Mouse (Mus musculus) kidney, embryonic 14.5 days (tissue): ENCODE results near the gene Med12l. TPM values are rescaled to one million over a fixed set of nuclear protein-coding genes. Genes with fewer than 3 reads are reported as not detected.

Experiments used
- ATAC-seq: fragments of 200-750 bp; cut with Nextera tagmentation; 2 replicates; pipeline ENCODE4 v1.8.0; 2017; ENCODE audit warnings: moderate number of reproducible peaks, mild to moderate bottlenecking, moderate TSS enrichment, moderate library complexity; ENCODE audit not compliant: low FRiP score, low TSS enrichment
- H3K27ac ChIP-seq: fragments of 300-500 bp; sonication (generic); 2 replicates; pipeline ENCODE4 v1.5.1; 2014; ENCODE audit warnings: low read depth, mild to moderate bottlenecking, low read length, moderate library complexity, mixed read lengths
- H3K27me3 ChIP-seq: fragments of 300-500 bp; sonication (generic); 2 replicates; pipeline ENCODE4 v1.6.1; 2014; ENCODE audit warnings: mild to moderate bottlenecking, low read length; ENCODE audit not compliant: control insufficient read depth, insufficient read depth
- H3K36me3 ChIP-seq: fragments of 300-500 bp; sonication (generic); 2 replicates; pipeline ENCODE4 v1.6.1; 2014; ENCODE audit warnings: low read length, mixed read lengths; ENCODE audit not compliant: control insufficient read depth, insufficient read depth
- H3K4me1 ChIP-seq: fragments of 300-500 bp; sonication (generic); 2 replicates; pipeline ENCODE4 v1.6.1; 2014; ENCODE audit warnings: low read length, mixed read lengths; ENCODE audit not compliant: control insufficient read depth, insufficient read depth
- H3K4me2 ChIP-seq: fragments of 300-500 bp; sonication (generic); replicated peaks from 2 replicates; pipeline ENCODE4 v1.6.1; 2014; ENCODE audit warnings: low read depth, mild to moderate bottlenecking, low read length
- H3K4me3 ChIP-seq: fragments of 300-500 bp; sonication (generic); 2 replicates; pipeline ENCODE4 v1.5.1; 2014; ENCODE audit warnings: mild to moderate bottlenecking, low read length
- H3K9ac ChIP-seq: fragments of 300-500 bp; sonication (generic); 2 replicates; pipeline ENCODE4 v1.6.1; 2014; ENCODE audit warnings: low read depth, mild to moderate bottlenecking, low read length, moderate library complexity
- H3K9me3 ChIP-seq: fragments of 300-500 bp; sonication (generic); 2 replicates; pipeline ENCODE4 v1.6.1; 2016; ENCODE audit warnings: low read length; ENCODE audit not compliant: control insufficient read depth
- WGBS: fragments of 180-500 bp; shearing (Covaris S2); extraction: QIAGEN DNeasy Blood & Tissue Kit; methylation state at CpG from one replicate; pipeline ENCODE4 v1.1.7; 2014; 5-methylcytosine and 5-hydroxymethylcytosine counted together
- polyA plus RNA-seq: library from polyadenylated mRNA; unstranded; fragments of >200 nt; fragmentation: Nextera tagmentation; extraction: Ambion mirVana; gene quantifications from 2 replicates; pipeline ENCODE4 v1.2.1, GENCODE M21; 2014

Gene Med12l
- polyA plus RNA-seq, 1 experiment from 2014 or later, result 4.1 TPM

GRCm38 (mm10) chr3:59016501-59016900 lies 10.9 kb downstream of the Med12l start:
- H3K27me3 ChIP-seq, result no peaks in the 10 kb centered on the region
- ATAC-seq, result no peak
- no peak overlapping the region for H3K9ac ChIP-seq
- no peak overlapping the region for H3K4me3 ChIP-seq
- H3K4me2 ChIP-seq, result no peak overlapping the region
- whole genome bisulfite sequencing, result 63% methylated on average over 9 of the region's 9 CpGs
- H3K36me3 ChIP-seq, result no peaks in the 10 kb centered on the region
- H3K27ac ChIP-seq, result no peak overlapping the region
- H3K9me3 ChIP-seq, result no peaks in the 10 kb centered on the region
- H3K4me1 ChIP-seq, result no peaks in the 10 kb centered on the region

DNA sequence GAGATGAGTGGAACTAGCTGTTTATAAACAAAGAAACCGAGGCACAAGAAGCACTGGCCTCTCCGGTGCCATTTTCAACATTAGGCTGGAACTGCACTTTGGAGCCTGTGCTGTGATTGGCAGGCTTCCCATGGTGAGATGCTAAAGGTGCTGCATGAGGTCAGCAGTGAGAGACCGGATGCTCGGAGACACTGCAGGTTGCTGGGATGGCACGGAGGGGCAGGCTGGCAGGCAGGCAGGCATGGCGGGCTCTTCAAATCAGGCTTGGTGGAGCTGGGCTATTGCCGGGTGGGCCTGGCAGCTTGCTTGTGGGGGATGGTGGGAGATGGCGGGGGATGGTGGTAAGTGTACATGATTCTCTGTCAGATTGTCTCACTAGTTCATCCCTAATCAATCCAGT lies 15.6 kb downstream of the Med12l start:
- H3K4me1 ChIP-seq, result peaks cover 4% of the 10 kb centered on the region; the same call in 1 of the 2 replicates
- H3K36me3 ChIP-seq, result no peaks in the 10 kb centered on the region
- WGBS, result 70% methylated on average over 8 of the region's 8 CpGs
- no peak overlapping the region for H3K9ac ChIP-seq
- no peak overlapping the region for H3K4me3 ChIP-seq
- H3K9me3 ChIP-seq, result no peaks in the 10 kb centered on the region
- ATAC-seq, result no peak
- H3K27me3 ChIP-seq, result no peaks in the 10 kb centered on the region; the same call in 1 of the 2 replicates
- no peak overlapping the region for H3K4me2 ChIP-seq
- H3K27ac ChIP-seq, result no peak overlapping the region

DNA sequence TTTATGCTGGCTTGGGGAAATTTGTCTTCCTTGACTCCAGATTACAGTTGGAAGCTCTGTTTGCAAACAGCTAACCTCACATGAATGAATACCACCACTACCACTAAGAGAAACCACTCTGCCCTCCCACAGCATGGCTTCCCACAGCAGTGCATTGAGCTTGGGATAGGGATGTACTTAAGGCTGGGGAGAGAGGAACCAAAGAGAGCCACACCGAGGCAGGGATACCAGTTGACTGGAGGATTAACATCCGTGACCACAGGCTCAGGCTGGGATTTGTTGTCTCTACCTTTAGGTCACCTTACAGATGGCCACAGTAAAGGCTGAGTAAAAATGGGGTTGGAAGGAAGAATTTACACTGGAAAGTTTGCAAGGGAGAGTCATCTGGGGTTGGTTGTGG lies 16.6 kb downstream of the Med12l start:
- Histone ChIP-seq H3K27ac (no peak overlapping the region), H3K4me2 (no peak overlapping the region), H3K9me3 (no peaks in the 10 kb centered on the region), H3K27me3 (no peaks in the 10 kb centered on the region; the same call in 1 of the 2 replicates), H3K36me3 (no peaks in the 10 kb centered on the region), H3K9ac (no peak overlapping the region), H3K4me3 (no peak overlapping the region), H3K4me1 (peaks cover 4% of the 10 kb centered on the region; the same call in 1 of the 2 replicates)
- WGBS, result 69% methylated on average over 2 of the region's 2 CpGs
- no peak for ATAC-seq

- Histone ChIP-seq H3K4me2 (no peak overlapping the region), H3K9me3 (no peaks in the 10 kb centered on the region), H3K9ac (no peak overlapping the region), H3K36me3 (no peaks in the 10 kb centered on the region), H3K4me3 (no peak overlapping the region), H3K27me3 (no peaks in the 10 kb centered on the region; the same call in 1 of the 2 replicates), H3K4me1 (peaks cover 4% of the 10 kb centered on the region; the same call in 1 of the 2 replicates), H3K27ac (no peak overlapping the region)
- no peak for ATAC-seq
- 95% methylated on average over 14 of the region's 14 CpGs for WGBS
Observed at GRCm38 (mm10) chr3:59022971-59023370, 17.3 kb downstream of the Med12l start.

DNA sequence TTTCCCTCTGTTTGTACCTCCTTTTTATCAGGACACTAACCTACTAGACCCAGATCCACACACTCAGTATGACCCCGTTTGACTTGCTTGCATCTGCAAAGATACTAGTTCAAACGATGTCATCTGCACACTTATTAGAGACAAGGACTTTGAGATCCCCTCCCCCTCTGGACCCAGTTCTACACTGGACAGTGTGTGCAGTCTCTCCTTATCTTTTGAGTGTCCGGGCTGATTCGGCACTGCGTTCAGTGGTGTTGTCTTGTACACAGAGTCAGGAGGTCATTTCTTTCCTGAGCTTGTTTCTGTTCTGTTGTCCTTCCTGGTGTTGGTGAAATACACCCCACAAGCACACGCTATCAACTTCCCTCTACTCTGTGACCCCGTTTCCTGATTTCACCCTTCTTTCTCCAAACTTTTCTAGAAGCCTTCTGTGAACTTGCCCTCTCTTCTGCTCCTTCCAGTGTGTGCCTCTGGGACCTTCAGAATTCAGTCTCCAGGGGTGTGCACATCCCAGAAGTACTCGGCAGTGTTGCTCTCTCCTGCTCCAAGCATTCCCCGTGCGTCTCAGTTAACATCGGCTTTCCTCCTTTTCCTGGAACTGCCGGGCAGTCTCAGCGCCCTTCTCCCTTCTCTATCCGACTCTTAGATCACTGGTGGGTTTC lies 19.0 kb downstream of the Med12l start:
- Histone ChIP-seq H3K4me3 (no peak overlapping the region), H3K9me3 (no peaks in the 10 kb centered on the region), H3K27me3 (no peaks in the 10 kb centered on the region; the same call in 1 of the 2 replicates), H3K4me2 (no peak overlapping the region), H3K36me3 (no peaks in the 10 kb centered on the region), H3K9ac (no peak overlapping the region), H3K27ac (no peak overlapping the region), H3K4me1 (peaks cover 4% of the 10 kb centered on the region; the same call in 1 of the 2 replicates)
- no peak for ATAC-seq
- WGBS, result 47% methylated on average over 14 of the region's 14 CpGs

DNA sequence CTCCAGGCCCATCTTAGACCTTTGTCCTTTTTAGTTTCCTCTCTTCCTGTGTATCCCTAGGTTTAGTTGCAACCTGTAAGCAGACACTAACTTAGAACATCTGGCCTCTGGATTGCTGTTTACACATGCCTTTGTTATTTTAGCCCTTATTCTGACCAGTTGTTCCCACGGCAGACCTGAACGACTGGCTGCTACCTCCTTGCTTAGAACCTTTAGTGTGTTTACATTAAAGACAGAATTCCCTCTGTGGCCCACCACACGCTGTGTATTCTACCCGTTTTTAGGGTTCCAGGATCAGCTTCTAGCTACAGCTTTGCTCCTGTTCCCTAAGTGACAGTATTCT lies 19.5 kb downstream of the Med12l start:
- Histone ChIP-seq H3K4me1 (peaks cover 4% of the 10 kb centered on the region; the same call in 1 of the 2 replicates), H3K9ac (no peak overlapping the region), H3K27me3 (no peaks in the 10 kb centered on the region; the same call in 1 of the 2 replicates), H3K36me3 (no peaks in the 10 kb centered on the region), H3K27ac (no peak overlapping the region), H3K9me3 (no peaks in the 10 kb centered on the region), H3K4me2 (no peak overlapping the region), H3K4me3 (no peak overlapping the region)
- ATAC-seq, result no peak
- WGBS, result 18% methylated on average over 4 of the region's 4 CpGs

DNA sequence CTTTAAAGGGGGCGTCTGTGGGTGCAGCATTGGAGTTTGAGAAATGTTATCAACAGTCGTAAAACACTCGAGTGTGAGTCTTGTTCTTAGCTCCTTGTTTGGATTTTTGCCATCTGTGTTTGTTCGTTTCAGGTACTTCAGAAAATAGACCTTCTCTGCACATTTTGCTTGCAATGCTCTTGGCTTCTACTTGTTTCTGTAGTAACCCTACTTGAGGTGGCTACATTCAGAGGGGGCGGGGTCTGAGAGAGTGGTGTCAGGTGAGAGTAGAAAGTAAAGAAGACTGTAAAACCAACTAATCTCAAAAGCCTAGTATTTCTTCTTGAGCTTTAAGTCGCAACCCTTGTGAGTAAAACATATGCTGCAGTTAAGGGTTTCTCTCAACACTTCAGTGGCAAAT lies 23.1 kb downstream of the Med12l start:
- H3K9me3 ChIP-seq, result no peaks in the 10 kb centered on the region
- no peak overlapping the region for H3K9ac ChIP-seq
- no peaks in the 10 kb centered on the region; the same call in 1 of the 2 replicates for H3K27me3 ChIP-seq
- H3K27ac ChIP-seq, result no peak overlapping the region
- WGBS, result 66% methylated on average over 6 of the region's 6 CpGs
- no peak for ATAC-seq
- H3K4me1 ChIP-seq, result peaks cover 6% of the 10 kb centered on the region; the same call in 1 of the 2 replicates
- no peak overlapping the region for H3K4me2 ChIP-seq
- no peaks in the 10 kb centered on the region for H3K36me3 ChIP-seq
- H3K4me3 ChIP-seq, result no peak overlapping the region

DNA sequence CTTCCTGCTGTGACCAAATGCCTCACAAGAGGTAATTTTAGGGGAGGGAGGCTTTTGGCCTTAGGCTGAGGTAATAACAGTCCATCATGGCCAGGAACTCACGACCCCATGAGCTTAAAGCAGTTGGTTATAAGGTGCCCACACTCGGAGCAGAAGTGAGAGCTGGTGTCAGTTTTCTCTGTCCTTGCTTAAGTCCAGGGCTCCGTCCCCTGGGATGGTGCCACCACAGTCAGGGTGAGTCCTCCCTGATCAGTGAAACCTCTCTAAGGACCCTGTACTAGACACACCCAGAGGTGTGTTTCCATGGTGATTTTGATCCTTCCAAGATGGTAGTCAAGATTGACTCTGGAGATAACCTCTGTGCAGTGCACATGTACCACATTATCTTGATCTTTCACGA lies 25.4 kb downstream of the Med12l start:
- H3K27me3 ChIP-seq, result no peaks in the 10 kb centered on the region
- no peak overlapping the region for H3K27ac ChIP-seq
- H3K9ac ChIP-seq, result no peak overlapping the region
- 26% methylated on average over 4 of the region's 4 CpGs for WGBS
- H3K36me3 ChIP-seq, result no peaks in the 10 kb centered on the region
- no peak overlapping the region for H3K4me3 ChIP-seq
- 0 out of 2 replicates have a peak, but pooled peaks cover 2% of the 10 kb centered on the region for H3K4me1 ChIP-seq
- no peak overlapping the region for H3K4me2 ChIP-seq
- no peaks in the 10 kb centered on the region for H3K9me3 ChIP-seq
- no peak for ATAC-seq

GRCm38 (mm10) chr3:59041487-59041886 lies 35.9 kb downstream of the Med12l start:
- no peaks in the 10 kb centered on the region for H3K9me3 ChIP-seq
- no peaks in the 10 kb centered on the region; the same call in 1 of the 2 replicates for H3K36me3 ChIP-seq
- no peaks in the 10 kb centered on the region for H3K4me1 ChIP-seq
- no peaks in the 10 kb centered on the region for H3K27me3 ChIP-seq
- 83% methylated on average over 6 of the region's 6 CpGs for WGBS
- no peak for ATAC-seq
- no peak overlapping the region for H3K4me2 ChIP-seq
- no peak overlapping the region for H3K4me3 ChIP-seq
- no peak overlapping the region for H3K27ac ChIP-seq
- no peak overlapping the region for H3K9ac ChIP-seq
